Mouse (Mus musculus) limb, embryonic 15.5 days (tissue): Measurements from ENCODE around the gene Tbc1d13. TPM values are rescaled to one million over a fixed set of nuclear protein-coding genes. Genes with fewer than 3 reads are reported as not detected.
"Not testable (repeated sequence)": the region's sequence is repeated elsewhere in the genome, so short reads cannot be mapped to it uniquely, and the experiment has no call there.

ENCODE experiments used
- ATAC-seq: fragments of 200-750 bp; cut with Nextera tagmentation; 2 replicates; pipeline ENCODE4 v1.8.0; 2017; ENCODE audit warnings: low read depth, moderate TSS enrichment; ENCODE audit not compliant: insufficient number of reproducible peaks, low FRiP score, low TSS enrichment
- H3K27ac ChIP-seq: fragments of 300-500 bp; sonication (generic); 2 replicates; pipeline ENCODE4 v1.5.1; 2015; ENCODE audit warnings: moderate library complexity, mild to moderate bottlenecking, inconsistent platforms
- H3K27me3 ChIP-seq: fragments of 300-500 bp; sonication (generic); 2 replicates; pipeline ENCODE4 v1.6.1; 2015; ENCODE audit warnings: inconsistent platforms
- H3K36me3 ChIP-seq: fragments of 300-500 bp; sonication (generic); 2 replicates; pipeline ENCODE4 v1.6.1; 2015; ENCODE audit warnings: inconsistent platforms
- H3K4me1 ChIP-seq: fragments of 300-500 bp; sonication (generic); 2 replicates; pipeline ENCODE4 v1.6.1; 2015; ENCODE audit warnings: inconsistent platforms
- H3K4me2 ChIP-seq: fragments of 300-500 bp; sonication (generic); 2 replicates; pipeline ENCODE4 v1.6.1; 2015; ENCODE audit warnings: mild to moderate bottlenecking, inconsistent platforms
- H3K4me3 ChIP-seq: fragments of 300-500 bp; sonication (generic); 2 replicates; pipeline ENCODE4 v1.5.1; 2015; ENCODE audit warnings: mild to moderate bottlenecking, inconsistent platforms
- H3K9ac ChIP-seq: fragments of 300-500 bp; sonication (generic); 2 replicates; pipeline ENCODE4 v1.6.1; 2015; ENCODE audit warnings: inconsistent platforms
- H3K9me3 ChIP-seq: fragments of 300-500 bp; sonication (generic); 2 replicates; pipeline ENCODE4 v1.6.1; 2016; ENCODE audit warnings: inconsistent platforms
- WGBS: fragments of 180-500 bp; shearing (Covaris S2); methylation state at CpG from one replicate; pipeline ENCODE4 v1.1.7; 2015; 5-methylcytosine and 5-hydroxymethylcytosine counted together
- polyA plus RNA-seq: library from polyadenylated mRNA; unstranded; fragments of >200 nt; fragmentation: Nextera tagmentation; extraction: Ambion mirVana; gene quantifications from 2 replicates; pipeline ENCODE4 v1.2.1, GENCODE M21; 2015

Tbc1d13 gene
- polyA plus RNA-seq, 1 experiment from 2014 or later, result 8.0 TPM

DNA sequence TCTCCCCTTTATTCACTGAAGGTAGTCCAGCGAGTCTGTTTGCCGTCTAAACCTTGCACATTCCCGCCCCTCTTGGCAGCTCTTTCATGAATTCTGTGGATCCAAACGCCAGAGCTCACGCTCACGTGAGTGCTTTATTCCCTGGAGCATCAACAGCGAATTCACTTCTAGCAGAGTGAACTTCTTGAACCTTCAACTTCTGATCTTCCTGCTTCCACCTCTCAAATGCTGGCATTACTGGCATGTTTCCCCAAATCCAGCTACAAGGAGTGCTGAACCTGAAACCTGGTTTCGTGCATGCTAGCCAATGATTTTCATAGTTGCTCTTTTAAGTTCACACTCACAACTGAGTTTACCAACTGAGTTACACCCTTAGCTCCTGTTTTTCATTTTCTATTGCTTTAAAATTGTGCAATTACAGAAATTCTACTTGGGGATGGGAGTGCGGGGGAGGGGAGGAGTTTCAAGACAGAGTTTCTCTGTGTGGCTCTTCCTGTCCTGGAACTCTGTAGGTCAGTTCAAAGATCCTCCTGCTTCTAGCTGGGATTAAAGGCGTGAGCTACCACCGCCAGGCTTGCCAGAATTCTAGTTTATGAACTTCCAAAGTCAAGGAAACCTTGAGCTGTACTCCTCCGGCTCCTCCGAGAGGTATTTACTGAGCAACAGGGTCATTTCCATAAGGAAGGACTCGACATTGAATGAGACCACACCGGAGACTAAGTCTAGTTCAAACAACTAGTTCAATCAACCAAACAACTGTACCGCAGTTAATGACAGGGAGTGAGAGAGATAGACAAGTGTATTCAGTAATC lies 539 bp upstream of the Tbc1d13 start:
- no peaks in the 10 kb centered on the region for H3K27me3 ChIP-seq
- peak overlapping the region; percentile 80 for H3K4me2 ChIP-seq
- H3K27ac ChIP-seq, result peak overlapping the region; percentile 88
- no peaks in the 10 kb centered on the region for H3K9me3 ChIP-seq
- WGBS, result 11% methylated on average over 16 of the region's 16 CpGs
- H3K4me3 ChIP-seq, result peak overlapping the region; percentile 94
- peaks cover 26% of the 10 kb centered on the region for H3K4me1 ChIP-seq
- peak overlapping the region; percentile 86; the same call in 1 of the 2 replicates for H3K9ac ChIP-seq
- peaks cover 27% of the 10 kb centered on the region for H3K36me3 ChIP-seq
- peak; percentile 20; the same call in 1 of the 2 replicates for ATAC-seq

DNA sequence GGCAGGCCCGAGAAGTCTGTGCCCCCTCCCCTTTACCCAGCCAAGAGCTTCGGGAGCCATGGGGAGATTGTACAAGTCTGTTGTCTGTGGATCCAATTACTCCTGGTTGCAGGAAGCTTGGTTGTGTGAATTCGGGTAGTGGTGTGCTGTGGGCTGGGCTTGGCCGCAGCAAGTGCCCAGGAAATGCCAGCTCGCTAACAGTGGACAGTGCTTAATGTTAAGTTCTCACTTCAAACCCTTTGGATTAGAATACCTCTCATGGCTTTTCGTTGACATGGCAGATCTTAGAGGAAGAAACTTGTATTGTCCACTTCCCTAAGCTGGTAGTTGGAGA lies 799 bp downstream of the Tbc1d13 start:
- Histone ChIP-seq H3K9me3 (no peaks in the 10 kb centered on the region), H3K4me3 (peak overlapping the region; percentile 94), H3K36me3 (peaks cover 37% of the 10 kb centered on the region), H3K4me2 (peak overlapping the region; percentile 80), H3K4me1 (peaks cover 26% of the 10 kb centered on the region), H3K27ac (peak overlapping the region; percentile 88), H3K27me3 (no peaks in the 10 kb centered on the region), H3K9ac (peak overlapping the region; percentile 86)
- WGBS, result 24% methylated on average over 6 of the region's 6 CpGs
- ATAC-seq, result no peak

DNA sequence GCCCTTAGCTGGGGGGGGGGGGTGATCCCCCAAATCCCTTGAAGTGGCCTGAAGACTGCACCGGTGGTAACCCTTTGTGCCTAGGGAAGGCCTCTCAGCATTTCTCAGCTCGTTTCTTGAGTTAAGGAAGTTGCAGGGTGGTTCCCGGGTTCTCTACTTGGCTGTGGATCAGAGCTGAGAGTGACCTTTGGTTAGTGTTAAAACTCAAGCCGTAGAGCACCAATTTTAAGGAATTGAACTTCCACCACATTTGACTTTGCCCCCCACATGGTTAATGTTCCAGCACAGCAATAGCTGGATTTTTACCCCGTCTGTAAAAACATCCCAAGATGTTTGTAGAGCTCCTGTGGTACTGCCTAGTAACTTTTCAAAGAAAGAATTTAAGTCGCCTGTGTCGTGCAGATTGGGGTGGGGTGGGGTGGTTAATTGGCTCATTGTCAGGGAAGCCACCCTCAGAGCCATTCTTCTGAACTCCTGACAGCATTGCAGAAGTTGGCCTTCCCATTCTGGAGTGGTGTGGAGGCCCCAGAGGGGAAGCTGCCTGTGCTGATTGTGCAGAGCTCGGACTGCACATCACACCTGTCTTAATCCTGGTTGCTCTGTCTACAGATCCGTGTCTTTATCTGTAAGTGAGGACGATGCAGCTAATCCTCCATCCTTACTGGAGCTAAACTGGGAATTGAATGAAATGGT lies 1.5 kb downstream of the Tbc1d13 start:
- Histone ChIP-seq H3K4me3 (peak overlapping the region; percentile 94), H3K4me1 (peaks cover 26% of the 10 kb centered on the region), H3K36me3 (peaks cover 39% of the 10 kb centered on the region), H3K27me3 (no peaks in the 10 kb centered on the region), H3K9me3 (no peaks in the 10 kb centered on the region), H3K4me2 (peak overlapping the region; percentile 80), H3K9ac (peak overlapping the region; percentile 86; the same call in 1 of the 2 replicates), H3K27ac (0 out of 2 replicates have a peak overlapping the region, but pooled peaks have one; percentile 88)
- WGBS, result 62% methylated on average over 10 of the region's 10 CpGs
- no peak for ATAC-seq

DNA sequence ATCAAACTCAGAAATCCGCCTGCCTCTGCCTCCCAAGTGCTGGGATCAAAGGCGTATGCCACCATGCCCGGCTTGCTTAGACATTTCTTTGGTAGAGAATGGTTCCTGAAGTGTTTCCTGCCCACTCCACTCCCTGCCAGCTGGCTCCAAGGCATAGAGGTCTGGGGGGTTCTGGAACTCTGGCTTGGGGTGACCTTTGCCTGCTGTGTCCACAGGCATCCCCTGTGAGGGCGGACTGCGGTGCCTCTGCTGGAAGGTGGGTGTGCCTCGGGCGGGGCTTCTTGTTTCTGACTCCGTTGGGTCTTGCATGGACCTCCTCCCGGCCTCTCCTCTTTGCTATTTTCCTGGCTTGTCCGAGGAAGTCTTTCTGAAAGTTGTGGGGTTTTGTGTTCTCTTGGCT lies 2.9 kb downstream of the Tbc1d13 start:
- H3K4me2 ChIP-seq, result no peak overlapping the region
- H3K4me1 ChIP-seq, result peaks cover 26% of the 10 kb centered on the region
- no peak overlapping the region for H3K9ac ChIP-seq
- ATAC-seq, result no peak
- no peaks in the 10 kb centered on the region for H3K27me3 ChIP-seq
- no peak overlapping the region for H3K4me3 ChIP-seq
- no peak overlapping the region for H3K27ac ChIP-seq
- peaks cover 53% of the 10 kb centered on the region for H3K36me3 ChIP-seq
- H3K9me3 ChIP-seq, result no peaks in the 10 kb centered on the region
- 84% methylated on average over 10 of the region's 10 CpGs for WGBS

DNA sequence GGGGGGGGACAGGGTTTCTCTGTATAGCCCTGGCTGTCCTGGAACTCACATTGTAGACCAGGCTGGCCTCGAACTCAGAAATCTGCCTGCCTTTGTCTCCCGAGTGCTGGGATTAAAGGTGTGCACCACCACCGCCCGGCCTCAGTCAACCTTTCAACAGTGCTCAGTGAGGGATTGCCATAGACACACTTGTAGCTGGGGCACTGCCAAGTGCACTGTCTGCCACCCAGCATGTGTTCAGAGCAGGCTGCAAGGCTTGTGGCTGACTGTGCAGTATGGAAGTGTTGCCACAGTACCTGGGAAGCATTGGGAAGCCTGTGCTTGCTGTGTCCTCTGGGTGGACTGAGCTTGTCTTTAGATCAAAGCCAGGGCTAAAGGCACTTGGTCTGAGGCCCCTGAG lies 6.5 kb downstream of the Tbc1d13 start:
- ATAC-seq, H3K4me3 ChIP-seq, H3K4me2 ChIP-seq, H3K27ac ChIP-seq, H3K27me3 ChIP-seq, H3K9me3 ChIP-seq, H3K9ac ChIP-seq, H3K4me1 ChIP-seq: not testable (repeated sequence)
- 94% methylated on average over 4 of the region's 4 CpGs for WGBS
- H3K36me3 ChIP-seq, result peaks cover 88% of the 10 kb centered on the region

DNA sequence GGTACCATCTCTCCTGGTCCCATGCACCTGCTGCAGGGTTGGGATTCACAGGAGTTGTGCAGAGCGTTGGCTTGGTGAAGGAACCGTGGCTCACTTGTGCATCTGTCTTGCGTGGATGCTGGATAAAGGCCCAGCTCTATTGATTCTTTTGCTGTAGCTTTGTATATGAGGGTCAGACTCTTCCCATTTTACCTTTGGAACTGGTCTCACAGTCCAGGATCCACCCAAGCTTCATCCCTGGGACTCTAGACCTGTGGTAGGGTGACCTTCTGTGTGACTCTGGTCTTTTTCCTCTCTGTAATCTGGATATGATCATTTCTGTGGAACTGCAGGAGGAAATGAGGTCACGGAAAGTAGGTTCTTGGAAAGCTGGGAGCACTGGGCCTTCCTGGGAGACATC lies 10.9 kb downstream of the Tbc1d13 start:
- Histone ChIP-seq H3K4me1 (no peaks in the 10 kb centered on the region), H3K4me2 (no peak overlapping the region), H3K27me3 (no peaks in the 10 kb centered on the region), H3K27ac (no peak overlapping the region), H3K9me3 (no peaks in the 10 kb centered on the region), H3K36me3 (peaks cover 91% of the 10 kb centered on the region), H3K9ac (no peak overlapping the region), H3K4me3 (no peak overlapping the region)
- no peak for ATAC-seq
- WGBS, result 95% methylated on average over 4 of the region's 4 CpGs

DNA sequence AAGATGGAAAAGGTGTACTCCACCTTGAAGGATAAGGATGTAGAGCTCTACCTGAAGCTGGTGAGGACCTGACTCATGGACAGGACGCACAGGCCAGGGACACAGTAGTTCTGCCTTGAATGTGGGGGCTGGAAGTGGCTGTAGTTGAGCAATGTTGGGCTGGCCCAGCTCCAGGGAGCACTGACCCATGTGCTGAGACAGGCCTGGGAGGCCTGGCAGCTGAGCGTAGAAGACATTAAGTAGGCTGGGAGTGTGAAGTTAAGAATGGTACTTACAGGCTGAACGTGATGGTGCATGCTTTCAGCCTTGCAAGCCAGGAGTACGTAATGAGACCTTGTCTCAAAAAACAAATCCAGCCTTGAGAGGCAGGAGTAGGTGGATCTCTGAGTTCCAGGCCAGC lies 13.9 kb downstream of the Tbc1d13 start:
- no peaks in the 10 kb centered on the region for H3K9me3 ChIP-seq
- no peak overlapping the region for H3K9ac ChIP-seq
- WGBS, result 90% methylated on average over 4 of the region's 4 CpGs
- H3K4me1 ChIP-seq, result no peaks in the 10 kb centered on the region
- H3K36me3 ChIP-seq, result peaks cover 91% of the 10 kb centered on the region
- H3K27me3 ChIP-seq, result no peaks in the 10 kb centered on the region
- H3K27ac ChIP-seq, result no peak overlapping the region
- H3K4me2 ChIP-seq, result no peak overlapping the region
- H3K4me3 ChIP-seq, result no peak overlapping the region
- no peak for ATAC-seq

DNA sequence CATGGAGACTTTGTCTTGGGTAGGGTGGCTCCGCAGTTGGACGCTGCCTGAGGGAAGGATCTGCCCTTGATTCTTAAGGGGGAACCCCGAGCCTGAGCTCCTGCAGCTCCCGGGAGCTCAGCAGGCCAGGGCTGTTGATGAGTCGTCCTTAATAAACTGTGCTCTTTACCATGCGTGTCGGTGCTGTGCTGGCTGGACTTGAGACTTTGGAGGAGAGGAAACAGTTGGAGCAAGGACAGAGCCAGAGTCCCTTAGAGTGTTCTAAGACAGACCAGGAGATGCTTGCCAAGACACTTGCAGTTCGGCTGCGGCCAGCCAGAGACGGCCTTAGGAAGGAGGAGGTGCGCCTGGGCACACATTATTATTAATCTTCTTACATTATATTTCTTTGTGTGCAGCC lies 18.3 kb downstream of the Tbc1d13 start:
- Histone ChIP-seq H3K9ac (no peak overlapping the region), H3K36me3 (peaks cover 51% of the 10 kb centered on the region), H3K4me3 (no peak overlapping the region), H3K4me1 (no peaks in the 10 kb centered on the region), H3K27me3 (no peaks in the 10 kb centered on the region), H3K27ac (no peak overlapping the region), H3K9me3 (no peaks in the 10 kb centered on the region), H3K4me2 (no peak overlapping the region)
- 84% methylated on average over 11 of the region's 11 CpGs for WGBS
- no peak for ATAC-seq

DNA sequence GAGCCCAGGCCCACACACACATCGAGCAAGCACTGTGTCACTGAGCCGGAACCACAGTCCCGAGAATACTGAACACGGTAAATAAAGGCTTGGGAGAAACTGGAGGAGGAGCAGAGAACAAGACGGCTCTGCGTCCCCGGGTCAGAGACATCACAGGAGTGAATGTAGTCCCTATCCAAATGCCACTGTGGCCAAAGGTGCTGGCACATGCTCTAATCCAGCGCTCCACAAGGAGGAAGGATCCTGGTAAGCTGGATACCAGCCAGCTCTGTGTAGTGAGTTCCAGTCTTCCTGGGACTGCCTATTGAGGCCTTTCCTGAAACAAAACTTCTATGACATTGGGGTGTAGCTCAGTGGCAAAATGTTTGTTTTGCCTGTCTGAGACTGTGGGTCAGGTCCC lies 19.1 kb downstream of the Tbc1d13 start:
- no peak overlapping the region for H3K4me2 ChIP-seq
- H3K27me3 ChIP-seq, result no peaks in the 10 kb centered on the region
- no peaks in the 10 kb centered on the region for H3K4me1 ChIP-seq
- H3K9ac ChIP-seq, result no peak overlapping the region
- 80% methylated on average over 8 of the region's 8 CpGs for WGBS
- H3K4me3 ChIP-seq, result no peak overlapping the region
- no peak for ATAC-seq
- H3K9me3 ChIP-seq, result no peaks in the 10 kb centered on the region
- no peak overlapping the region for H3K27ac ChIP-seq
- H3K36me3 ChIP-seq, result peaks cover 43% of the 10 kb centered on the region

DNA sequence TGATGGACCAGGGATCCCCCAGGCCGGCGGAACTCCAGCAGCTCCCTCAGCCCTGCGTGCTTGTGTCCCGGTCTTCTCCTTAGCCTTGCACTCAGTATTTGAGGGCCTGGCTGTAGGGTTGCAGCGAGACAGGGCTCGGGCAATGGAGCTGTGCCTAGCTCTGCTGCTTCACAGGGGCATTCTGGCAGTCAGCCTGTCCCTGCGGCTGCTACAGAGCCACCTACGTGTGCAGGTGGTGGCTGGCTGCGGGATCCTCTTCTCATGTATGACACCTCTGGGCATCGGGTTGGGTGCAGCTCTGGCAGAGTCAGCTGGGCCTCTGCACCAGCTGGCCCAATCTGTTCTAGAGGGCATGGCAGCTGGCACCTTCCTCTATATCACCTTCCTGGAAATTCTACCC lies 26.3 kb downstream of the Tbc1d13 start:
- WGBS, result 81% methylated on average over 6 of the region's 10 CpGs
- H3K9me3 ChIP-seq, H3K27ac ChIP-seq, H3K27me3 ChIP-seq, H3K36me3 ChIP-seq, H3K4me2 ChIP-seq, H3K4me3 ChIP-seq, ATAC-seq, H3K9ac ChIP-seq, H3K4me1 ChIP-seq: not testable (repeated sequence)

DNA sequence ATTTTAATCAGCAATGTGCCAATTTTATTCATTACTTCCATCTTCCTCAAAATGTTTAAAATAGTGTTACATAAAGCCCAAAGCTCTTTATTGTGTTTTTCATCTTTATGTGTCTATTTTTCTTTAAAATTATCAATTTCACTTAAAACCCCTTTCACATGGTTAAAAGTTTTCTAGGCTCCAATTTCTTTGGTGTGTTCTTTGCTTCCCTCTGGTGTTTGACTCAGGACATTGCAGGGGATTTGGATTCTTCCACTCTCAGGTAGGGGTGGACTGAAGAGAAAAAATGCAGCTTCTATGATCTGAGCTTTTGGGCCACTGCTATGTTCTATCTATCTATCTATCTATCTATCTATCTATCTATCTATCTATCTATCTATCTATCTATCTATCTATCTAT lies 28.3 kb downstream of the Tbc1d13 start:
- Histone ChIP-seq H3K9me3 (no peaks in the 10 kb centered on the region), H3K27me3 (no peaks in the 10 kb centered on the region), H3K9ac (no peak overlapping the region), H3K4me2 (no peak overlapping the region), H3K4me3 (no peak overlapping the region), H3K36me3 (no peaks in the 10 kb centered on the region), H3K27ac (no peak overlapping the region), H3K4me1 (no peaks in the 10 kb centered on the region)
- no peak for ATAC-seq

DNA sequence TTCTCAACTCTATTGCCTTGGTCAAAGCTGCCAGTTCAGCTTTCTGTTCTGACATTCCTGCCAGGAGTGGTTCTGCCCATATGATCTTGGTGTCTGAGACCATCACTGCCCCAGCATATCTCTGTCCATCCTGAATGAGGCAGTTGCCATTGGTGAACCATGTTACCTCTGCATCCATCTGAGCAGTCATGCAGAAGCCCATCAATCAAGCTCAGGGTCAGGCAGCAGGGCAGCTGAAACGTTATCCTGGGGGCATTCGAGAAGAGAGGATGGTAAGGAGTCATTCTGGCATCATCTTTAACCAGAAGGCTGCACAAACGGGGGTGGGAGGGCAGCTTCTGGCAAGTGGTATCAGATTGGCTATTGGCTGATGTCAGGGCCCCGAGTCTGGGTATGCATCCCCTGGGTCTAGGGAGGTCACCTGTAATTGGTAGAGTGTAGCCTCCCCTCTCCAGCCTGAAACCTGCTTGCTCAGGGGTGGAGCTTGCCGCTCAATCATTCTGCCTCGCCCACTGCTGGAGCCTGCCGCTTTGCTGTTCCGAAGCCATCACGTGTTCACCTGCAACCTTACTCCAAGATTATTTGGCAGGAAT lies 30.9 kb downstream of the Tbc1d13 start:
- Histone ChIP-seq H3K27me3 (no peaks in the 10 kb centered on the region), H3K4me1 (no peaks in the 10 kb centered on the region), H3K4me2 (no peak overlapping the region), H3K4me3 (no peak overlapping the region), H3K9ac (no peak overlapping the region), H3K27ac (no peak overlapping the region), H3K36me3 (no peaks in the 10 kb centered on the region), H3K9me3 (no peaks in the 10 kb centered on the region)
- 50% methylated on average over 9 of the region's 9 CpGs for WGBS
- ATAC-seq, result no peak
